Mouse (Mus musculus) granulocyte monocyte progenitor cell, adult 5-6 weeks (primary cell): ENCODE results near the gene Eaf1. TPM values are rescaled to one million over a fixed set of nuclear protein-coding genes. Genes with fewer than 3 reads are reported as not detected.

Source experiments
- total RNA-seq, 2 experiments: library from RNA; stranded (forward) in 1 of 2; stranded (reverse) in 1 of 2; fragments of 200-712, 200-1000 nt in 1 of 2; fragments of >200 nt in 1 of 2; fragmentation: Nextera tagmentation in 1 of 2; gene quantifications; 2 replicates each; pipeline ENCODE4 v1.2.3; 2014 to 2017

The Eaf1 gene
- total RNA-seq, 2 experiments from 2014 or later, result 26.3 to 31.4 TPM

Other genes starting within 250 kb of the Eaf1 start
- 13.9 and 15.2 TPM in 2 replicates for gene Phf7, start 243.1 kb upstream of the Eaf1 start, total RNA-seq (2014; fragmentation: Nextera tagmentation)
- 14.8 and 17.4 TPM in 2 replicates for gene Phf7, start 243.1 kb upstream of the Eaf1 start, total RNA-seq (2017)
- gene Bap1, start 242.9 kb upstream of the Eaf1 start, total RNA-seq (2014; fragmentation: Nextera tagmentation), result 29.9 and 40.9 TPM in 2 replicates
- 47.9 and 54.8 TPM in 2 replicates for gene Bap1, start 242.9 kb upstream of the Eaf1 start, total RNA-seq (2017)
- gene Dnah1, start 170.5 kb upstream of the Eaf1 start, total RNA-seq (2014; fragmentation: Nextera tagmentation), result 0.02 and 0.32 TPM in 2 replicates
- 0.05 and 0.17 TPM in 2 replicates for gene Dnah1, start 170.5 kb upstream of the Eaf1 start, total RNA-seq (2017)
- gene Capn7, start 157.8 kb upstream of the Eaf1 start, total RNA-seq (2014; fragmentation: Nextera tagmentation), result 35.9 and 42.7 TPM in 2 replicates
- 49.2 and 61.5 TPM in 2 replicates for gene Capn7, start 157.8 kb upstream of the Eaf1 start, total RNA-seq (2017)
- gene Sh3bp5, start 58.3 kb upstream of the Eaf1 start, total RNA-seq (2014; fragmentation: Nextera tagmentation), result 5.0 and 6.3 TPM in 2 replicates
- 2.7 and 2.8 TPM in 2 replicates for gene Sh3bp5, start 58.3 kb upstream of the Eaf1 start, total RNA-seq (2017)
- gene Mettl6, start 641 bp downstream of the Eaf1 start, total RNA-seq (2014; fragmentation: Nextera tagmentation), result 62.4 and 64.9 TPM in 2 replicates
- gene Mettl6, start 641 bp downstream of the Eaf1 start, total RNA-seq (2017), result 110 and 131 TPM in 2 replicates
- gene Colq, start 96.9 kb downstream of the Eaf1 start, total RNA-seq (2014; fragmentation: Nextera tagmentation), result not detected in 2 replicates
- gene Colq, start 96.9 kb downstream of the Eaf1 start, total RNA-seq (2017), result not detected in 2 replicates
- not detected in 2 replicates for gene Gm49387, start 146.5 kb downstream of the Eaf1 start, total RNA-seq (2014; fragmentation: Nextera tagmentation)
- gene Gm49387, start 146.5 kb downstream of the Eaf1 start, total RNA-seq (2017), result not detected in 2 replicates
- gene Btd, start 146.6 kb downstream of the Eaf1 start, total RNA-seq (2014; fragmentation: Nextera tagmentation), result 23.4 and 25.4 TPM in 2 replicates
- 11.3 and 12.4 TPM in 2 replicates for gene Btd, start 146.6 kb downstream of the Eaf1 start, total RNA-seq (2017)
- 6.0 and 23.7 TPM in 2 replicates for gene Hacl1, start 146.9 kb downstream of the Eaf1 start, total RNA-seq (2014; fragmentation: Nextera tagmentation)
- 24.1 and 24.3 TPM in 2 replicates for gene Hacl1, start 146.9 kb downstream of the Eaf1 start, total RNA-seq (2017)